Mouse (Mus musculus) v-Abl transformed pro-B cells (cell line): ENCODE results near the gene Zdhhc24.

ENCODE experiments used
- in situ Hi-C, 2 experiments: fragments of 400-800 bp; cut with MboI; formaldehyde crosslinking; loops; one replicate each; pipeline ENCODE4 v1.15.1; 2025; ENCODE audit not compliant: unreplicated experiment in 2 of 2

Zdhhc24 gene

DNA sequence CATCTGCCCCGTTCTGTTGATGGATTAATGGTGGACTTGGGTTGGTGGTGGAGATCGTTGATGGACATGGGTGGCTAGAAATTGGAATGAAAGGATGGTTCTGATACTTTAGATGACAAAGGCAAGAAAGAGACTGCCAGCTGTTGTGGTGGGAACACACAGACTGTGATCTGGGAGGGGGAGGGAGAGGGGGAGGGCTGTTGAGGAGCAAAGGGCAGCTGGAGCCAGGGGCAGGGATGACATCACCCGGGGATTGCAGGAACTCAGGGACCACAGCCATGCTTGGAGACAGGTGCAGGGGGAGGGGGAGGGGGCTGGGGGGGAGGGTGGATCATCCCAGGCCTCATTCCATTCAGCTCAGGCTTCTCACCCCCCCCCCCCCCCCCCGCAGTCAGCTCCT lies 2.2 kb upstream of the Zdhhc24 start:
- in situ Hi-C loops = no loop called here

DNA sequence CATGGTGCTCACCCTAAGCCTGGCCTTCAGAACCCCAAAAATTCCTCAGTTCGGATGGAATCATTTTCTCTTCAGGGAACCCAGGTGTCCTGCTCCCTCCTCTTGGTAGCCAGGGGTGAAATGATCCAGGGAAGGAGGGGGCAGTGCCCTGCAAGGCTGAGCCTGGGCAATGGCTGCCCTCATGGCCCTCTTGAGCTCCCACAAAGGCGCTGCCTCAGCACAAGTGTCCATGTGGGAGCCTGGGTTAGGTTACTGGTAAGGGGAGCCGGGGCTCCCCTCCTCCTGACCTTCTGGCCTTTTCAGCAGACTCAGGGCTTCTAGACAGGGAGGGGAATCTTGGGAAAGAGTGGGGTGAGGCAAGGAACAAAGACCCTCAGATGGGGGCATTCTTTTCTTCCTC lies 1.7 kb upstream of the Zdhhc24 start:
- in situ Hi-C loops = no loop called here

- in situ Hi-C loops = no loop called here
Observed at GRCm38 (mm10) chr19:4877785-4878184, 683 bp upstream of the Zdhhc24 start, which contains the start of gene Actn3. Actn3 (minus strand) TSS chr19:4877909.

- in situ Hi-C loops = no loop called here
Observed at GRCm38 (mm10) chr19:4879324-4879703, 846 bp downstream of the Zdhhc24 start.

DNA sequence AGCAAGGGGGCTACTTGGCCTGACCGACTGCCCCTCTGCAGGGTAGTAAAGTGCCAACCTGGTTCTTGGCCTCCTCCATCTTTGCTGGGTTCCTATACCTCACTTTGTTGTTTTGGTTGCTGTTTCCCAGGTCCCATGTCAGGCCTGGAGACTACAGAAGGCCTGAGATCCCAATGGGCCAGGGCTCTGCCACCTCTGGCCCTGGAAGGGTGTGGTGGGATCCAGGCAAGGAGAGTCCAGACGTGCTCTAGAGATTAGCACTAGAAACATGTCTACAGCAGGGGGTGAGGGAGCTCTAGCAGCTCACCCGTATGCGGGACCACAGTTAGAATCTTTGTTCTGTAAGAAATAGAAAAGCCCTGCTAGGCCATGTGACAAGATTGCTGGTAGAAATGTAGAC lies 5.5 kb downstream of the Zdhhc24 start:
- in situ Hi-C loops = no loop called here

- in situ Hi-C loops = no loop called here
Observed at GRCm38 (mm10) chr19:4889791-4890190, 11.3 kb downstream of the Zdhhc24 start.

- in situ Hi-C loops = no loop called here
Observed at GRCm38 (mm10) chr19:4891798-4892197, 13.3 kb downstream of the Zdhhc24 start.

DNA sequence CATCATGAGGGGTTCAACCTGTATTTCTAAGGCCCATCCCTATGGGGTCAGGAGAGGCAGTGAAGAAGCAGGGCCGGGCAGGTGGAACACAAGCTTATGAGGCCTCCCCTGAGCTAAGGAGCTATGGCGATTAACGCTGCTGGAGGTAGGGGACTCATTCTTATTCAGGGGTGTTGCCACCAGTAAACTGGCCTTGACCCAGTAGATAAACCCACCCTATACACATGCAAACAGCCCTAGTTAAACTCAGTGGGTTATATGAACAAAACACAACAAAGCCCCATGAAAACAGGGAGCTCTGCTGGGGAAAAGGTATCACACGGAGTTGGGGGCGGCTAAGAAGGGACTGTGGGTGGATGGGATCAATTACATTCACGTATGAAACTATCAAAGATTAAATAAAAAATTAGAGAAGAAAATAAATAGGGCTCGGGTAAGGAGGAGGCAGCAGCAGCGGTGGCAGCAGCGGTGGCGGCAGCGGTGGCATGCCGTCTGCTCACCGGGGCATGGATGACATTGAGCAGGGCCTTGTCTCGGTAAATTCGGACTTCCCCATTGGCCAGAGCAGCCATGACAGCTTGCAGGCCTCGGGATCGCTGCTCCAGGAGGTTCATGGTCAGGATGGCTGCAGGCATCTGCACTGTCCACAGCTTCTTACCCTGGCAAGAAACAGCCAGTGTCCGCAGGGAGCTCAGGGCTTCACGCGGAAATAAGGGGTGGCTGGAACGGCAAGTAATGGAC lies 18.5 kb downstream of the Zdhhc24 start:
- in situ Hi-C loops = no loop called here

DNA sequence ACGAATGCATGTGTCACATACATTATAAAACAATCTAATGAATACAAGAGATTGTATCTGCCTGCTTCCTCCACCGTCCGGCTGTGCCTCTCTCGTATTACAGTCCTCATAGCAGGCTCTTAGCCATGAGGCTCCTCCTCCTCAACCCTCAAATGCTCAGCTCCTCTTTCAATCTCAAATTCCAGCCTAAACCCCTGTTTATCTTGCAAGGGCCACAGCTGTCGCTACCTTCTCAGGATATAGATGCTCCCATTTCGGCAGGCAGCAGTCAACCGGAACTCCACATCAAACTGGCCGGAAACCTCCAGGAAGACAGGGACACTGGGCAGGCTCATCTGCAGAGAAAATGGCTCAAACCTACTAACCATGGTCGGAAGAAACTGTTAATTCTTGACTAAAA lies 20.5 kb downstream of the Zdhhc24 start:
- in situ Hi-C loops = no loop called here

DNA sequence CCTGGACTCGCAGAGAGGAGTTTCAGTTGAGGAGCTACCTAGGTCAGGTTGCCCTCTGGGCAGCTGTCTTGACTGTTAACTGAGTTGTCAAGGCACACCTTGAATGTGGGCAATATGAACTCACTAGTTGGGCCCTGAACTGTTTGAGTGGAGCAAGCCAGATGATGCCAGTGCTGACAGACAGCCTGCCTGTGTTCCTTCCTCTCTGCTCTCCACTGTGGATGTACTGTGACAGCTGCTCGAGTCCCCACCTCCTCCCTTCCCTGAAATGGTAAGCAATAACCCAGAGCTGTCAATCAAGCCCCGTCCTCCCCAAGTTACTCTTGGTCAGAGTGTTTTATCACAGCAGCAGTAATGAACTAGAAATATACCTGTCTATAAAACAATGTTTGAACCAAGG lies 21.4 kb downstream of the Zdhhc24 start:
- in situ Hi-C loops = no loop called here

DNA sequence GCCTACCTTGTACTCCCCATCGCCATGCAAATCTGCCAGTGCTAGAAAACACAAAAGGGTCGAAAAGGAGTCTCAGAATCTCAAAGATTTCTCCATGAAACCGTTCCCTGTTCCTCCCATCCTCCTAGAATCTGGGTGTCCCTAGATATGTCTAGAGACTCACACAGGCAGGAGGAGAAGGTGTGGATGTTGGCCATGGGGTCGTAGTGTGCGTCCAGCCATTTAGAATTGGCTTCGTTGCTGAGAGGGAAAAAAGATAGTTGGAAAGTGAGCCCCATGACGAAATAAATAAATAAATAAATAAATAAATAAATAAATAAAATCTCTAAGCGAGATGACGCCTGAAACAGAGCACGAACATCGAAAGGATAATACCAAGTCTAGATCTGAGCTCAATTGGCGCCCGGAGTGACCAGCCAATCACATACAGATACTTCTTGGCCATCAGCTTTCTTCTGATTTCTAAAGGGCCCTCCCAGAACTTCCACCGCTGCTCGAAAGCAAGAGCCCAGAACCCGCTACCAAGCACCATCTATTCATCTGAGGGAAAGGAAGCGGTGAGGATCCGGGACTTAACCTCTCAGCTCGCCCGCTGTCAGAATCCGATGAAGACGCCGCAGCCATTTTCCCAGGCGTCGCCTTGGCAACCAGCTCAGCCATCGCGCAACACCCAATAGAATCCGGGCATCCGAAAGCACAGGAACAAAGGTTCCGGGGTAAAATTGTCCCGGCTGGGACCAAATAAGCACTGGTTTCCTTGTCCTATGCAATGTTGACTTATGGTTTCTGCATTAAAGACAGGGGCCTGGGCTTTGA lies 27.7 kb downstream of the Zdhhc24 start, which contains the start of gene Bbs1:
Gene Bbs1, minus strand, starts transcription at position 650 of the 816 bp plus-strand sequence.
- in situ Hi-C loops = loop anchor here in 1 of 2 experiments (5.0 kb wide), 1 partner anchor 149 kb away; the partner anchor contains the start of gene Rbm4b

DNA sequence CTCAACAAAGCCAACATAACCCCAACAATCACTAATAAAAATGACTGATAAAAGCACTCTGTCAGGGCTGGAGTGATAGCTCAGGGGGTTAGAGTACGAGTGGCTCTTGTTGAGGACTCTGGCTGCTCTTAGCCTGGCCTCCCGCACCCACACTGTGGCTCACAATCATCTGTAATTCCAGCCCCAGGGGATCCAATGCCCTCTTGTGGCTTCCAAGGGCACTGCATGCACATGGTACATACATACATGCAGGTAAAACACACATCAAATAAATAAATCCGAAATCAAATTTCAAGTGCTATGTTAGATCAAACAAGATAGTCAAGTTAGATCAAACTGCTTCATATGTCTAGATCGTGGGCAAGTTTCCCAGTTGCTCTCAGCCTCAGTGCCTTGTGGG lies 29.6 kb downstream of the Zdhhc24 start:
- in situ Hi-C loops = loop anchor here in 1 of 2 experiments (5.0 kb wide), 1 partner anchor 151 kb away; the partner anchor contains the start of gene Rbm4b

GRCm38 (mm10) chr19:4909376-4909775 lies 30.9 kb downstream of the Zdhhc24 start:
- in situ Hi-C loops = loop anchor here in 1 of 2 experiments (5.0 kb wide), 1 partner anchor 152 kb away; the partner anchor contains the start of gene Rbm4b

DNA sequence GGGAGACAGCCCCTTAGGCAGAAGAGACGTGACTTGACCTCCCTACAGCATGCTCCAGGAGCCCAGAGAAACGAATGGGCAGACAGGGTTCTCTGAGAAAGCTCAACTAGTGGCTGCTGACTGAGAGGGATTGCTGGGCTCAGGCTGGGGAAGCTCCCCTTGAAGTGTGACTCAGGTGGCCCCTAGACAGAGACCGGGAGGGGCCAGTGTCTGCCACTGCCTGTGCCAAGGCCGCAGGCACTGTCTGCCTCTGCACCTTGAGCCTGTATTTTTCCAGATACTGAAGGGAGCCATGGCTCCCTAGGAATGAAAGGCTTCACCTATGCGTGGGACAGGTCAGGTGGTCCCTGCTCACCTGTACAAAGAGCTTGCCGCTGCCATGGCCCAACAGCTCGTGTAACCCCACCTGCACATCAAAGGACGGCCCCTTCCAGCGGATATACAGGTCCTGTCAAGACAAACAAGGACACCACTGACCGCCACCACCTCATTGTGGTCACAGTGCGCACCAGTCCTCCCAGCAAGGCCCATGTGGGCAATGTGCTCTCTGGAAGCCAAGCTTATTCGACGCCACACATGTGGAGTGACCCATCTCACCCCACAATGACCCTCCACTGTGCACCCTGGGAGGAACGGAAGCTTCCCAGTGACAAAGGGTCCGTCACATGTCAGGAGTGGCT lies 37.6 kb downstream of the Zdhhc24 start:
- in situ Hi-C loops = no loop called here

- in situ Hi-C loops = no loop called here
Observed at GRCm38 (mm10) chr19:4916827-4917226, 38.4 kb downstream of the Zdhhc24 start.

- in situ Hi-C loops = no loop called here
Observed at GRCm38 (mm10) chr19:4919652-4920051, 41.2 kb downstream of the Zdhhc24 start.

GRCm38 (mm10) chr19:4925121-4925860 lies 46.8 kb downstream of the Zdhhc24 start:
- in situ Hi-C loops = no loop called here

DNA sequence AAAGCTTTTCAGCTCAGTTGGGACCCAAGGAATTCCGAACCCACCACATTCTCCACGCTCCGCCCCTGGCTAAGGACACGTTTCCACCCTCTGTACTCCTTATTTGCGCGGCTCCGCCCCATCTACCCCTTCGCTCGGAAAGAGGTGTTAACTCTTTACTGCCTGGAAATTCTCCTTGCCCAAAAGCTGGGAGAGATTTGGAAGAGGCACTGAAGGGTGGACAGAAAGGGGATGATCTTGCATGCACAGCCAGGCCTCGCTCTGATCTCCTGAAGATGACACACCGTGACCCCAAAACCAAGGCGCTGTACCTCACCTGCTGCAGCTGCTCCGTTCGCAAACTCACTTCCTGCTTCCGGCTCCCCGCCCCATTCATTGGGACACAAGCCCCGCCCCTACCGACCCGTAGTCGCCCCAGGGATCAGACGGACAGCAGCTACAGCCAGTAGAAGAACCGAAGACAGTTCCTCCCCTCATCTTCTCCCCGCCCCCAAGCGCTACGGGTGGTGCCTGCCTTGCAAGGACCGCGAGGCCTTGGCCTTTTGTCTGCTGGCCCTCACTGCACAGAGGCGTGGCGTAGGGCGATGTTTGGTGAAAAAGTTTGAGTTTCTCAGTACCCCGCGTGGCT lies 49.5 kb downstream of the Zdhhc24 start, which contains the start of gene Dpp3:
Gene Dpp3, minus strand, starts transcription at position 384 of the 628 bp plus-strand sequence.
- in situ Hi-C loops = no loop called here

DNA sequence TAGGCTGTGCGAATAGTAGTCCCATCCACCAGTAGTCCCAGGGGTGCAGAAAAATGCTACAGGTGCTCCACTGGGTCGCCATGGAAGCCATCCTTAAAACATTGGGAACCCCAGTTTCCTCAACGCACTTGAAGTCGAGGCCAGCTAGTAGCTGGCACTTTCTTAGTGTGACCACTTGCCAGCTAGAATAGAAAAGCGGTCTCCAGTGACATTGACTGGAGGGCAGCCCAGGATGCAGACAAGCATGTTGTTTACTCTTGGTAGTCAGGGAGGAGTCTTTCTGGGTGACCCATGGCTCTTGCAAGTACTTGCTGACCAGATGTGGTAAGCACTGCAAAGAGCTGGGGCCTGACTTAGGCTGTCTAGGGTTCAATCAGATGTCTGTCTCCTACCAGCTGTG lies 50.3 kb downstream of the Zdhhc24 start:
- in situ Hi-C loops = no loop called here
